Mouse (Mus musculus): ENCODE results near the gene Mettl5.
"Not testable (repeated sequence)": the region's sequence is repeated elsewhere in the genome, so short reads cannot be mapped to it uniquely, and the experiment has no call there.

Mettl5 gene

DNA sequence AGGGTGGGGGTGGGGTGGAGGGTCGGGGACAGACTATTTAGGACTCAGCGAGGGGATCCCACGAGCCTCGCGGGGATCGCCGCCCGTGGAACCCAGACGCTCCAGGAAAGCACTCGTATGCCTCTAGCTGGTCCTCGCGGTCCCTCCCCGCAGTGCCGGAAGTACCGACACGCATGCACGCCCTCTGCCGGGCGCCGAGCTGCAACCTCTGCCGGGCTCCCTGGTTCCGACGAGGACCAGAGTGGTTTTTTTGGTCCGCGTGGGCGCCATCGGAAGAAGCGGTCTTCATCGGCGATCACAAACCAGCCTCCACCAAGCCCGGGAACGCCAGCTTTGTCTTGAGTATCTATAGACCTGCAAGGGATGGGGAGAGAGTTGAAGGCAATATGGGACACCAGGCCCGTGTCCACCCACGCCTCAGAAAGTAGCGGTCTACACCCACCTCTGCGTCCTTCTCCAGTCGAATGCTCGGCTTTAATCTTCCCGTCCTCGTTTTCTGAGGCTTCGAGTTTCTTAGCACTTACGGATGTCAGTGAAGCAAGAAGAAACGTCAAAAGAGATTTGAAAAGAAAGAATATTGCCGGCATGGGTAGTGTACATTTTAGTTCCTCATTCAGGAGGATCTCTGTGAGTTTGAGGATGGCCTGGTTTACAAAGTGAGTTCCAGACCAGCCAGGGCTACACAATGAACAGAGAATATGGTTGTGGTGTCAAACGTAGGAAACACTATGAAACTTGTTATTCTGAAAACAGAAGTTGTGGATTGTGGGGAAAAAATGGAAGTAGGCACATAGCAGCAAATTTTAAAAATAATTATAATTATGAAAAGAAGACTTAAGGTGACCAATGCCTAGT lies at the start of gene Mettl5:
Gene Mettl5, minus strand, starts transcription at position 165 of the 855 bp plus-strand sequence.
- DNase-seq (ENCODE audit: low spot score), result peak; percentile 88

DNA sequence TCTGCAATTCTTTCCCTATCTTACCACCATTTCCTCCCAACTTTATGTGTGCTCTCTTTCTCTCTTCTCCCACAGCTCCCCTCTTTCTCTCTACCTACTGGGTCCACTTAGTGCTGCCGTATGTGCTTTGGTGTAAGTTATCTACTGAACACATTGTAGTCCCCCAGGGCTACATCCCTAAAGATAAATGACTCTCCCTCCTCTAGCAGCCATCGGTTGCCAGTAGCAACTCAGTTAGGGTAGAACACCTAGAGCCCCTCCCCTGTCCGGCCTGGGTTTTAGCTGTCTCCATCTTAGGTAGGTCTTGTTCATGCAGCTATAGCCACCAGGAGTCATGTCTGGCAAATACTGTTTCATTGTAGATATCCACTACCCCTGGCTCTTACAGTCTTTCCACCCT lies 39.5 kb upstream of the Mettl5 start:
- DNase-seq (ENCODE audit: low spot score), result no peak

DNA sequence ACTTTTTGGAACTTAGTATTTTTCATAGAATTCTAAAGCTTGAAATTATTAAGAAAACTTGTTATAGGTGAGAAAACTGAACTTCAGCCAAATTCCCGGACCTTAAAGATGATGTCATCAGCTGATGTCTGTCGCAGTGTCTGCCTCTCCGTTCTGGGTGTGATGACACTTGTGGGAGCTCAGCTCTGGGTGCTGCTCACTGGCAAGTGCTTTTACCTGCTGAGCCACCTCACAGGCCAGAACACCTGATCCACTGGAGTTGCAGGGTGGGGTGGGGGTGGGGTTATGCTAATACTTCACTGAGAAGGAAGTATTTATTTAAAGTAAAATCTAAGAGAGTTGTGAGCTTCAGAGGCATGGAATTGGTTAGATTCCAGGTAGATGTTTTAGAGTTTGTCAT lies 31.9 kb upstream of the Mettl5 start:
- DNase-seq (ENCODE audit: low spot score), result no peak

- no peak for DNase-seq (ENCODE audit: low spot score)
Measured at GRCm38 (mm10) chr2:69912801-69913200, 27.4 kb upstream of the Mettl5 start.

DNA sequence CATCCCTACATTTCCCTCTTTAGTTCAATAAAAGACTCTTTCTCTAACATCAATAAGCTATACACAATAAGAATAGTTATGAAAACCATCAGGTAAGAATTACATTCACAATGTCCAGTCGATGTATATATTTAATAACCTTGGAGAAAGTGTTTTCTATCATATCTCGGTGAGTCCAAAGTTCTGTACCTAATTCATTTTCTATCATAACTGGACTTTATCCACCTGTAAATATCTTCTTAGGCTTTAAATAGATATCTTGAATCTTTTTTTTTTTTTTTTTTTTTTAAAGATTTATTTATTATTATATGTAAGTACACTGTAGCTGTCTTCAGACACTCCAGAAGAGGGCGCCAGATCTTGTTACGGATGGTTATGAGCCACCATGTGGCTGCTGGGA lies 22.0 kb upstream of the Mettl5 start:
- DNase-seq (ENCODE audit: low spot score), result not testable (repeated sequence)

DNA sequence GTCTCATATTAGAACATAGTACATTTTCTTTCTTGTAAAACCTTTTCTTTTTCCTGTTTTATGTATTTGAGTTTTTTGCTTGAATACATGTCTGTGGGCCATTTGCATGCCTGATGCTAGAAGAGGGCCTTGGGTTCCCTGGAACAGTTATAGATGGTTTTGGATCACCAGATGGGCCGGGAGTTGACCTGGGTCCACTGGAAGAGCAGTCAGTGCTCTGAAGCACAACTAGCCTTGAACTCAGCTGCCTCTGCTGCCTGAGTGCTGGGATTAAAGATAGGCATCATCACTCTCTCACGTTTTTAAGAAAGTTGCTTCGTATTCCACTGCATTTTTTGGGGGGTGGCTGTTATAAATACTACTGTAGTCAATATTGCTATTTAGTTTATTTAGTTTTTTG lies 18.1 kb upstream of the Mettl5 start:
- DNase-seq (ENCODE audit: low spot score), result no peak

DNA sequence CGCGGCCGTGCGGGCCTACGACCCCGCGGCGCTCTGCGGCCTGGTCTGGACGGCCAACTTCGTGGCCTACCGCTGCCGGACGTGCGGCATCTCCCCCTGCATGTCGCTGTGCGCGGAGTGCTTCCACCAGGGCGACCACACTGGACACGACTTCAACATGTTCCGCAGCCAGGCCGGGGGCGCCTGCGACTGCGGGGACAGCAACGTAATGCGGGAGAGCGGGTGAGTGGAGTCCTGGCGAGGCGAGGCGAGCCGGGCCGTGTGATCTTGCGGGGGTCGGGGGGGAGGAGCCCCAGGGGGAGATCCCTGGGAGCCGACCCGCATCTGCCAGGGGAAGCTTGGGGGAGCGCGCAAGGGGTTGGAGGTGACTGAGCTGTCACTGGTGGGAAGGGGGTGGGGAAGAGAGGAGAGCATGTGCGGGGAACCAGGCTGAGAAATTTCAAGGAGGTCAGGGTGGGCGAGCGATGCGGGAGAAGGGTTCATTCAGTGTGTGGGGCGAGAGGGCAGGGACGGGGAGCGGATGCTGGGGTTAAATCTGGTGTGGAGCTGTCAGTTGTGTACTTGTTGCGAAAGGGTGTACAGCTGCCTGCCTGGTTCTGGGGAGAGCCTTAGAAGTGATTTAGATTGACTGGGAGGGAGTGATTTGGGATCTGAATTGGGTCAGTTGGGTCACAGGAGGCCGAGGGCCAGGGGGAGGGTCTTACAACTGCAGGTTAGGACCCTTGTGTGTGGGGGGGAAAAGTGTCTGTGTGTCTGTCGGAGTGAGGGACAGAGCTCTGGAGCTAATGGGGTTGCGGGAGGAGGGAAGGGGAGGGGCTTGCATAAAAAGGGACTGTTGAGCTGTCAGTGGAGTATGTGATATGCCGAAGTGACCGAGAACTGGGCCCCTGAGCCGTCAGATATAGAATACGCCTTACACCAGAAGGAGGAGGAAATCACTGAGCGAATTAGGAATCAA lies 12.5 kb upstream of the Mettl5 start:
- DNase-seq (ENCODE audit: low spot score), result peak; percentile 51

DNA sequence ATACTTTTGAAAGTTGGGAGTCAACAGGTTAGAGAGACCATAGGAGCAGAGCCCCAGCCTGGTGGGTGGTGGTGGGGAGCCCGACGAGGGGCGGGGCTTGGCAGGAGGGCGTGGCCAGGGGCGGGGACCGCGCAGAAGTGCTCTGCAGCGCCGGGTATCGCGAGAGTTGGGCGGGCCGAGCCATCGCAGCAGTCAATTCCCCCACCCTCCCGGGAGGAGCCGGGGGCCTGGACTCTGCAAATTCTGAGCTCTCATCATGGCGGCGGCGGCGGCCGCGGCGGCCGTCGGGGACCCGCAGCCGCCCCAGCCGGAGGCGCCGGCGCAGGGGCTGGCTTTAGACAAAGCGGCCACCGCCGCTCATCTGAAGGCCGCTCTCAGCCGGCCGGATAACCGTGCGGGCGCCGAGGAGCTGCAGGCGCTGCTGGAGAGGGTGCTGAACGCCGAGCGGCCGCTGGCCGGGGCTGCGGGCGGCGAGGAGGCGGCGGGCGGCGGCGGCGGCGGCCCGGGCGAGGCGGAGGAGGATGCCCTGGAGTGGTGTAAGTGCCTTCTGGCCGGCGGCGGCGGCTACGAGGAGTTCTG lies 11.7 kb upstream of the Mettl5 start, which contains the start of gene Ubr3:
Gene Ubr3, plus strand, starts transcription at position 208 of the 579 bp plus-strand sequence.
- peak; percentile 95 for DNase-seq (ENCODE audit: low spot score)

GRCm38 (mm10) chr2:69896224-69896581 lies 10.8 kb upstream of the Mettl5 start:
- DNase-seq (ENCODE audit: low spot score), result no peak

GRCm38 (mm10) chr2:69895502-69896223 lies 10.2 kb upstream of the Mettl5 start:
- no peak for DNase-seq (ENCODE audit: low spot score)

- no peak for DNase-seq (ENCODE audit: low spot score)
Measured at GRCm38 (mm10) chr2:69893891-69894290, 8.5 kb upstream of the Mettl5 start.

GRCm38 (mm10) chr2:69893145-69893544 lies 7.7 kb upstream of the Mettl5 start:
- no peak for DNase-seq (ENCODE audit: low spot score)

DNA sequence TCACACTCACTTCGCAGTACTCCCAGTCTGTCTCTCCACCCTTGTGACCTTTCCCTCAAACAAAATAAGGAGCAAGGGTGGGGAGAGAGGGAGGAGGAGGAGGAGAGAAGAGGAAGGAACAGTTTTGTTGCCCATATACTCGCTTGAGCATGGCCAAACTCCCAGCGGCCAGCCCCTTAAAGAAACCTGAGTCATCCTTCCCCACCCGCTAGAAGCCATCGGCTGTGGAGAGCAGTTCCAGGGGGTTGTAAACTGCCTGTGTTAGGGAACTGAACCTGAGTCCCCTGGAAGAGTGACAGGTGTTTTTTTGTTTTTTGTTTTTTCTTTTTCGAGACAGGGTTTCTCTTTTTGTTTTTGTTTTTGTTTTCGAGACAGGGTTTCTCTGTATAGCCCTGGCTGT lies 5.4 kb upstream of the Mettl5 start:
- no peak for DNase-seq (ENCODE audit: low spot score)

- DNase-seq (ENCODE audit: low spot score), result no peak
Measured at GRCm38 (mm10) chr2:69888957-69889356, 3.5 kb upstream of the Mettl5 start.

DNA sequence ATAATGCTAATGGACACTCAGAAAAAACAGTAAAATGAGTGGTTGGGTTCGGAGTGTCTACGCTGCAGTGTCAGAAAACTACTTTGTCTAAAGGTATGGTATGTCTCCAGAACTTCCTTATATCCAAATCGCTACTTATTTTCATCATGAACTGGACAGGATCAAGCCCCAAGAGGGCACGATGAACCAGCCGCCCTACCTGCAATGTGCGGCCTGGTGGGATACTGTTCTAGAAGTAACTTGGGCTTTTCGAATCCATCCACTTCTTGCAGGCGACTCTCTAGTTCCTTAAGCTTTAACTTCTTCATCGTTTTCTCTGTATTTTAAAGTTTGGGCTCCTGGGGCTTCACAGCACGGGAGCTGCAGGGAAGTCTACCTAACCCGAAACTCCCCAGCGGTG lies 365 bp downstream of the Mettl5 start:
- no peak for DNase-seq (ENCODE audit: low spot score)

DNA sequence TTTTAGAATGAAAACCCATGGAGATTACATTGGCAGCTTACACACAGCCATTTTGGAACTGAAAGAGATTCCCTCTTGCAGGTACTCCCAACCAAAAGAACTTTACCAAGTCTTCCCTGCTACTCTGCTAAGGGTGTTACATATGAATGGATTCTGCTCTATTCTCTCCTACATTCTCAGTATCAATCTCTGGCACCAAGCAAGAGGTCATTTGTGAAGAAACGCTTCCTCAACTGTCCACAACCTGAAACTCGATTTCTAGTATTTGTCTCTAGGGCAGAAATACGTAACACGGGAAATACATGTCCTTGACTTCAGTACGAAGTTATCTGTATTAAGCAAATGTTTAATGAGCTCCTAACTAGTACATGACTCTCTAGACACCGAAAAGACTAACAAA lies 834 bp downstream of the Mettl5 start:
- DNase-seq (ENCODE audit: low spot score), result no peak

GRCm38 (mm10) chr2:69883990-69884391 lies 1.4 kb downstream of the Mettl5 start:
- DNase-seq (ENCODE audit: low spot score), result no peak

GRCm38 (mm10) chr2:69862117-69862657 lies 23.2 kb downstream of the Mettl5 start:
- no peak for DNase-seq (ENCODE audit: low spot score)

- DNase-seq (ENCODE audit: low spot score), result peak; percentile 96
Measured at GRCm38 (mm10) chr2:69861485-69862091, 23.8 kb downstream of the Mettl5 start, which contains the start of gene Ssb. Gene Ssb (plus strand): TSS chr2:69861562.

DNA sequence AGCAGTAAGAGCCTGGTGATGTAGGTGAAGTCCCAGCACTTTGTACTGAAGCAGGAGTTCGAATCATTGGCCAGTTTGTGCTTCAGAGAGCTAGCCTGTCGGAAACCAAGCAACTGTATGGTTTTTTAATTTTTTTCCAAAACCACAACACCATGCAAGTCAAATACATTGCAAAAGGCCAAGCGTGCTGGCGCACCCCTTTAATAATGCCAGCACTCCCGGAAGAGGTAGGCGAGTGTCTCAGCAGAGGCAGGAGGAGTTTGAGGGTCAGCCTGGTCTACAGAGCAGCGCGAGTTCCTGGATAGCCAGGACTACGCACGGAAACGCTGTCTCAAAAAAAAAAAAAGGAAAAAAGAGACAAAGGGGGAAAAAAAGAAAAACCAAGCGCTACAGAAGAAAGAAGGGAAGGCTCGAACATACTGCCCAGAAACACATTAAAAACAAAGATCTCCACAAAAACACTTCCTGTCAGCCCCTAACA lies 24.4 kb downstream of the Mettl5 start:
- DNase-seq (ENCODE audit: low spot score), result peak; percentile 26

- peak; percentile 22 for DNase-seq (ENCODE audit: low spot score)
Measured at GRCm38 (mm10) chr2:69857882-69858281, 27.5 kb downstream of the Mettl5 start.
